Mouse (Mus musculus) gastrocnemius, postnatal 10 days (tissue): ENCODE measurements around the gene Vmn1r49. TPM values are rescaled to one million over a fixed set of nuclear protein-coding genes. Genes with fewer than 3 reads are reported as not detected.
"Not testable (repeated sequence)": the region's sequence is repeated elsewhere in the genome, so short reads cannot be mapped to it uniquely, and the experiment has no call there.

Experiments
- DNase-seq: peaks from one replicate; pipeline ENCODE4 v3.0.0; 2021; ENCODE audit warnings: mixed read lengths
- long read RNA-seq, 2 experiments: library from polyadenylated mRNA; stranded (forward); transcript quantifications; one replicate each; pipeline ENCODE4 v2.0.0; 2021
- total RNA-seq, 2 experiments: library from RNA; stranded (reverse); gene quantifications; 2 replicates each; pipeline ENCODE4 v1.2.3; 2021

Vmn1r49 gene
- not detected for total RNA-seq
- long read RNA-seq, experiment 1 = 0 reads
- long read RNA-seq, experiment 2 = 0 reads

GRCm38 (mm10) chr6:90078406-90078805, at the start of gene Vmn1r49:
TSS of gene Vmn1r49 (minus strand) at chr6:90078506.
- DNase-seq = no peak

DNA sequence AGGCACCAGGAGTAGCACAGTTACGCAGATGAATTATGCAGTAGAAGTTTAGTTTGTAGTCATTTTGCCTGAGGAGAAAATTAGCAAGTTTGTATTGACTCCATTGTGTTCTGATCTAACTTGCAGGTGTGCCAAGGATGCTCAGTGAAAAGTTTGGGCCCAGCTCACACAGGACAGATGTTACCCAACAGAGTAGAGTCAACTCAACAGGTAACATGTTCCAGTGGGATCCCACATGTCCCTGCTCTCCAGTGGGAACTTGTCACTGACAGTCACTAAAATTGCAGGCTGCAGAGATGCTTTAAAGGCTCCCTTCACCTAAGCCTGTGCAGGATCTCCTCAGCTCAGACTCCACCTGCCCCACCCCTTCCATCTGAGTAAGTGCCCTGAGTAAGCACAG, 44.0 kb upstream of the Vmn1r49 start, which contains the start of gene Vmn1r51:
Gene Vmn1r51, plus strand, starts transcription at position 301 of the 400 bp plus-strand sequence.
- not testable (repeated sequence) for DNase-seq

DNA sequence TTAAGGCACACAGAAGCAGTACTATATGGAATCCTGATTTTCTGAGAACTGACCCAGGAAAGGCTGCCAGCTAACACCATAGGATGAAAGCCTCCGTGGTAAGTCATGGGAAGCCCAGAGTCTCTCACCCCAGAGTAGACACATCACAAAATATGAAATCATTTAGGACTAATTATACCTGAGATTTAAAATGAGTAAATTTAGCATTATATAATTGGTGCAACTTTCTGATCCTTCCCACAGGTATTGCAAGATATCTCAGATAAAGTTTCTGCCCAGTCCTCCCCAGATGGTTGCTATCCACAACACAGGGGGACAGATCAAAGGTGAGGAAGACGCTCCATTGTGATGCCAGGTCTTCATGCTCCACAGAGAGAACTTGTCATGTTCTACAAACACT, 22.8 kb upstream of the Vmn1r49 start, which contains the start of gene Vmn1r50:
Gene Vmn1r50, plus strand, starts transcription at position 301 of the 400 bp plus-strand sequence.
- no peak for DNase-seq

GRCm38 (mm10) chr6:90100566-90100965, 22.3 kb upstream of the Vmn1r49 start:
- DNase-seq = no peak

GRCm38 (mm10) chr6:90036741-90037140, 41.6 kb downstream of the Vmn1r49 start, which contains the start of gene Vmn1r48:
TSS of gene Vmn1r48 (minus strand) at chr6:90036841.
- not testable (repeated sequence) for DNase-seq

Other genes with a start within 250 kb of the Vmn1r49 start
- not detected for gene Vmn1r42, start 202.1 kb downstream of the Vmn1r49 start, total RNA-seq
- gene Vmn1r43, start 202.1 kb downstream of the Vmn1r49 start, total RNA-seq = not detected
- not detected for gene Vmn1r44, start 194.8 kb downstream of the Vmn1r49 start, total RNA-seq
- gene Vmn1r45, start 137.9 kb downstream of the Vmn1r49 start, total RNA-seq = not detected
- gene Vmn1r46, start 109.2 kb downstream of the Vmn1r49 start, total RNA-seq = not detected
- gene Vmn1r47, start 62.4 kb downstream of the Vmn1r49 start, total RNA-seq = not detected
- not detected for gene Vmn1r48, start 41.7 kb downstream of the Vmn1r49 start, total RNA-seq
- not detected for gene Vmn1r50, start 22.9 kb upstream of the Vmn1r49 start, total RNA-seq
- not detected for gene Vmn1r51, start 44.1 kb upstream of the Vmn1r49 start, total RNA-seq
- gene Vmn1r52, start 96.3 kb upstream of the Vmn1r49 start, total RNA-seq = not detected
- not detected for gene V1ra8, start 124.3 kb upstream of the Vmn1r49 start, total RNA-seq
- gene Vmn1r53, start 145.9 kb upstream of the Vmn1r49 start, total RNA-seq = not detected
- gene Vmn1r54, start 167.8 kb upstream of the Vmn1r49 start, total RNA-seq = not detected
- not detected for gene BC048671, start 222.7 kb upstream of the Vmn1r49 start, total RNA-seq
- 1 to 10 TPM; 1.8 TPM for gene Chst13, start 246.7 kb upstream of the Vmn1r49 start, total RNA-seq